Mouse (Mus musculus) adrenal gland, postnatal 36 days (tissue): ENCODE results near the gene Vmp1. TPM values are rescaled to one million over a fixed set of nuclear protein-coding genes. Genes with fewer than 3 reads are reported as not detected.

ENCODE experiments used
- DNase-seq, 2 experiments: peaks; one replicate each; pipeline ENCODE4 v3.0.0; 2021; ENCODE audit warnings: mixed read lengths in 1 of 2
- total RNA-seq, 2 experiments: library from RNA; stranded (reverse); gene quantifications; 2 replicates each; pipeline ENCODE4 v1.2.3; 2021

Gene Vmp1
- total RNA-seq, 2 experiments from 2014 or later, result 96.3 to 185 TPM

GRCm38 (mm10) chr11:86584898-86585597 is 98.6 kb downstream of the Vmp1 start:
- DNase-seq, result no peak

GRCm38 (mm10) chr11:86583990-86584897 is 99.4 kb downstream of the Vmp1 start:
- no peak for DNase-seq

- DNase-seq, result no peak
Observed at GRCm38 (mm10) chr11:86583313-86583825, 100.3 kb downstream of the Vmp1 start.

GRCm38 (mm10) chr11:86582543-86583260 is 100.9 kb downstream of the Vmp1 start:
- no peak for DNase-seq

GRCm38 (mm10) chr11:86581943-86582542 is 101.6 kb downstream of the Vmp1 start:
- no peak for DNase-seq

DNA sequence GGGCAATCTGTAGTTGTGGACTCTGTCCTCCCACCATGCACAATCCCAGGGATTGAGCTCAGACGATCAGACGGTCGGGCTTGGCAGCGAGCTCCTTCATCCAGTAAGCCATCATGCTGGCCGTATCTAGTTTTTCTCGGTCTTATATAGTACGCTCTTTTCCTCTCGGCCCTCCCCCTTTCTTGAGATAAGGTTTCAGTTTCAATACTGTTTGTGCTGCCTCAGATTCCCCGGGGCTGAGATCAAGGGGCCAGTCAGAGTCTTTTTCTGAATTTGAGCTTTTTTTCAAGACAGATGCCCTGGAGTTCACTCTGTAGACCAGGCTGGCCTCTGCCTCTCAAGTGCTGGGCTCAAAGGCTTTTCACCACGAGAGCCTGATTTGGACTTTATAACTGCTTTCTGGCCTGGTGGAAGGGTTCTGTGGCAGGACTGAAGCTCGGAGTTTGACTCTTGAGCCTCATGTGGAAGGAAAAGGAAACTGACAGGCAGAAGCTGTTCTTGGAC is 102.3 kb downstream of the Vmp1 start:
- peak in 1 of 2 experiments; percentile 54 for DNase-seq

DNA sequence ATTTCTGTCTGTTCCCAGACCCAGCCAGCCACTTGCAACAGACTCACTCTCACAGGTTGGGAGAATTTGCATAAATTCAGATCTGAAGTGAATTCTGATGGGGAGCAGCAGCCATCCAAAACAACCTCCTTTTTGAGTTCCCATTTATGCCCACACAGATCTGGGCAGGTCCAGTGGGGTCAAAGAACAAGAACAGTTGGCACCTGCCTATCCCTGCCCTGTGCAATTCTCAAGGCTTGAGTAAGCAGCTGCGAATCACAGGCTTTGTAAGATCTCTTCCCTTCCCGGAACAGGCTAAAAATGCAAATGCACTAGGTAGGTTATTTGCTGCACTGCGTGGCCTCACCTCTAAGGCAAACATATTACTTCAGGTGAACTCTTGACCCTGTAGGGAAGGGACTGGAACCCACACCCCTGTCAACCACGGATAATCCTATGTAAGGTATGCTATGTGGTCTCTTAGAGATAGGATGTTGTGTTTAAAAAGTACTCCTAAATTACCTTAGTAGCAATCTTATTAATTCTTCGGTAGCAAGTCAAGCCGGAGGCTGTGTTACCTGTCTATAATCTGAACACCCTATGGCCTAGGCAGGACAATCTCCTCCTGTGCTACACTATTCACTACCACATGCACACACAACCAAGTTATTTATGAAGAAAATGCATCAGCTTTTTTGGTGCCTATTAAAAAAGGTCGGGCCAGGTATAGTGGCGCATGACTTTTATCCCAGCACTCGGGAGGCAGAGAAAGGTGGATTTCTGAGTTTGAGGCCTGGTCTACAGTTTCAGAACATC is 103.1 kb downstream of the Vmp1 start:
- DNase-seq, result no peak

DNA sequence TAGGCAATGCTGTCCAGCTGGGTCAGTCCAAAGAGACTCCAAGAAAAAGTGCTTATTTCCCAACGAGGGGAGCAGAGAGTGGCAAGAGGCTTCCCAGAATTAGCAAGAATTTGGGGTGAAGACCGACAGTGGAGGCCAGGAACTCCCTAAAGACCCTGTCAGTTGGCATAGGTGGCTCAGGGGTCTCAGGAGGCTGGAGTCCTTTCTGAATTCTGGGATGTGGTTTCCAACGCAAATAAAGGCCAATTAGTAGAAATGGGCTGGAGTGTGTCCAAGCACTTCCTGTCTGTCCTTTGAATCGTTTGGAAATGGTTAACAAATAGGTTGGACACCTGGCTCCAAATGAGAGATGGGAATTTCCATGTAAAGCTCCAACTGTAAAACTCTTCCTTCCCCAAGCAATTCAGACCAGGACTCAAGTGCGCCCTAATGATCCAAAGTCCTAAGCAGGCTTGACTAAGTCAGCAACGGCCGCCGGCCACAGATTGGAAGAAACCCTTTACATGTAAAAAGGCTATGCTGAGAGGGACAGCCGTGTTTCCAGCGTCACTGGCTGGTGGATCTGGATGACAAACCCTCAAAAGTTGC is 103.8 kb downstream of the Vmp1 start:
- no peak for DNase-seq

- DNase-seq, result peak; percentile 74 to 81
Observed at GRCm38 (mm10) chr11:86578809-86579730, 104.6 kb downstream of the Vmp1 start.

- no peak for DNase-seq
Observed at GRCm38 (mm10) chr11:86578106-86578808, 105.4 kb downstream of the Vmp1 start.

DNA sequence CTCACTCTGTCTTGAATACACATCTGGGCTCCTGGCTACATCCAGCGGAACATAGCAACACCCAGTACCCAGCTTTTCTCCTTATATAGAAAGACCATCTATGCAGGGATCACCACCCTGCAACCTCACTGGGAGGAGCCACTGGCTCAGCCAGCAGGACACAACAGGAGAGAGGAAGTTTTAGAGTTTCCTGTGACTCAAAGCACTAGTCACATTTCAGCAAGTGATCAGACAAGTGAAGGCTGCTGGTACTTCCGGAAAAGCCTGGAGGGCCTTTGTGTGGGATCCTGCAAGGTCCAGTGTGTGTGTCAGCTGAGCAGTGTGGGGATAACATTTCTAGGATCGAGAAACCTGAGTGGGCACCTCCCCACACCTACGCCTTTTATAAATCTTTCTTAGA is 106.4 kb downstream of the Vmp1 start:
- DNase-seq, result peak; percentile 42 to 43

DNA sequence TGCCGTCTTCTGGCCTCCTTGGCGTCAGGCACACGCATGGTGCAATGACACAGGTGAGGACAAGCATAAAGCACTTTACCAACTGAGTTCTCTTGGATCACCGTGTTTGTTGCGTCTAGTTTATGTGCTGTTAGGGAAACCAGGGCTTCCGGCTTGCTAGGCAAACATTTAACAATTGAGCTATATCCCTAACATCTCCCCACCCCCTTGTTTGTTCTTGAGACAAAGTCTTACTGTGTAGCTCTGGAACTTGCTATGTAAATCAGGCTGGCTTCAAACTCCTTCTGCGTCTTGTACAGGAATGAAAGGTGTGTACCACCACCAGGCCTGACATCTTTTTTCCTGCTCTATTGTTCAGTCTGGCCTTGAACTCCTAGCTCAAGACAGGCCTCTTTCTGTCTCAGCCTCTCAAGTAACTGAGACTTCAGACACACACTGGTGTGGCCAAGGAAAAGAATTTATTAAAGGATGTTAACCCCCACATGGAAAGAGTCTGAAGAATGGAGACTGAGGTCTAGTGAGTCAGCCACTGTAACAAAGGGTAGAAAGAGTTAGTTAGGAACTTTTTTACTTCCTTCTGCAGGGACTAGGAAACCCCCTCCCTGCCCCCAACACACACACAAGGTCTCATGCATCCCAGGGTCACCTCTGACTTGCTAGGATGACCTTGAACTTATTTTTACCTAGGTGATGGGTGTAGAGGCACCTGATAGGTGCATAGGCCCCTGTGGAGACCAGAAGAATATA is 107.8 kb downstream of the Vmp1 start:
- DNase-seq, result no peak

GRCm38 (mm10) chr11:86574408-86574807 is 109.2 kb downstream of the Vmp1 start:
- DNase-seq, result no peak

DNA sequence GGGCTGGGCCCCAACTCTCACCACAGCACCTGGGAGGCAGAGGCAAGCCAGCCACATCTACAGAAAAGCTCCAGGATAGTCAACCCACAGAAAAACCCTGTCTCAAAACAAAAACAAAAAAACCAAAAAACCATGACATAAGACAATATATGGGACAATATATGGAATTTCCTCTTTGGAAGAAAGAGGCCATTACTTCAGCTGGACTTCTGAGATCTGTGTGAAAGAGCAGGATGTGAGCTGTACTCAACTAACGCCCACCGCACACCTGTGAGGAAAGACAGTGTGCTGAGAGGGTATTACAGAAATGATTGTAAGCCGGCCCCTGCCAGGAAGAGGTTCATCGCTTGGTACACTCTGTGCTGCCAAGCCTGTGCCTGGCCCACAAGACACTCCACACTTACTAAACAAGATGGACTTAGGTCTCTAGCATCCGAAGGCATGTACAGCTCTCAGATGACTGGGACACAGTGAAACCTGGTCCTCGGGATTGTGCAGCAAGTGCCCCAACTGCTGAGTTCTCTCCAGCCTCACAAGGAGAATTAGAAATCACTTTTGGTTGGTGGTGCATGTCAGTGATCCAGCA is 109.9 kb downstream of the Vmp1 start:
- no peak for DNase-seq

GRCm38 (mm10) chr11:86572623-86573022 is 111.0 kb downstream of the Vmp1 start:
- DNase-seq, result no peak

GRCm38 (mm10) chr11:86571871-86572270 is 111.8 kb downstream of the Vmp1 start:
- DNase-seq, result no peak

DNA sequence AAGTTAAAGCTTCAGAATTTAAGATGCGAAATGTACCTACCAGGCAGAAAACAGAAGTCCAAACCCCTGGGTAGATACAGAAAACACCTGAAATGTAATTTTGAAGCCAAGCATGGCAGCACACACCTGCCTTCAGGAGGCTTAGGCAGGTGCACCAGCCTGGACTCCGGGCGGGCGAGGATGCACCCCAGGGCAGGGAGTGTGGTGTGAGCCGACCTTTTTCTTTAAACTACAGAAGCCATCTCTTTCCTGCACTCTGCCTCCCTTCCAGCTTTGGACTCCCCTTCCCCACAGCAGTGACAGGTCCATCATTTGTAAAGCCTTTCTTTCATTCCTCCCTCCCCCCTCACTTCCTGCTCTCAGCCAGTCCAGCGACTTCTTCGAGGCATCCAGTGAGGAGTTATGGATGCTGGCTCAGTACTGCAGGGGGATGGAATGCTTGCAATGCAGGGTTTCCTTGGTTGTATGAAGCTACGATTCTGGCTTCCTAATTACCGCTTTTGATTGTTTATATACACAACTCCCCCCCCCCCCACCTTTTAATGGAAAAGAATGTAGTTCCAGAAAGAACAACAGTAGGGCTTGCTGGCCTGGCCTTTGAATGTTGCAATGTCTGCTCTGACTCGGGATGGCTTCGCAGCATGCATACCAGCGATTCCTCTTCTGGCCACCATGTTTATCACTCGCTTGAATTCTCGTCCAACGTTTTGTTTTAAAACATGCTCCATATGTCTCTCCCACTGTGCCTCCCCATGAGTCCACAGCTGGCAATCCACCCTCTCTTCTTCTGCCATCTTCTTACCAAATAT is 112.4 kb downstream of the Vmp1 start:
- no peak for DNase-seq
